Mouse (Mus musculus) limb, embryonic 11.5 days (tissue): ENCODE data around the gene Gulp1. TPM values are rescaled to one million over a fixed set of nuclear protein-coding genes. Genes with fewer than 3 reads are reported as not detected.

Experiments used
- ATAC-seq: fragments of 200-750 bp; cut with Nextera tagmentation; 2 replicates; pipeline ENCODE4 v1.8.0; 2017; ENCODE audit warnings: low read depth; ENCODE audit not compliant: insufficient number of reproducible peaks, low FRiP score, low TSS enrichment
- DNase-seq: peaks from one replicate; pipeline ENCODE4 v3.0.0-alpha.2; 2015; ENCODE audit warnings: low spot score
- H3K27ac ChIP-seq: fragments of 300-500 bp; sonication (generic); replicated peaks from 2 replicates; pipeline ENCODE4 v1.5.1; 2014; ENCODE audit warnings: low read depth, mild to moderate bottlenecking, low read length
- H3K27me3 ChIP-seq: fragments of 300-500 bp; sonication (generic); 2 replicates; pipeline ENCODE4 v1.6.1; 2014; ENCODE audit warnings: mild to moderate bottlenecking, low read length, mixed read lengths; ENCODE audit not compliant: control insufficient read depth, insufficient read depth
- H3K36me3 ChIP-seq: fragments of 300-500 bp; sonication (generic); 2 replicates; pipeline ENCODE4 v1.6.1; 2014; ENCODE audit warnings: mild to moderate bottlenecking, low read length, moderate library complexity, mixed read lengths; ENCODE audit not compliant: control insufficient read depth, insufficient read depth
- H3K4me1 ChIP-seq: fragments of 300-500 bp; sonication (generic); 2 replicates; pipeline ENCODE4 v1.6.1; 2014; ENCODE audit warnings: low read length, mixed read lengths; ENCODE audit not compliant: control insufficient read depth, insufficient read depth
- H3K4me2 ChIP-seq: fragments of 300-500 bp; sonication (generic); 2 replicates; pipeline ENCODE4 v1.6.1; 2014; ENCODE audit warnings: low read depth, mild to moderate bottlenecking, moderate library complexity; ENCODE audit not compliant: severe bottlenecking
- H3K4me3 ChIP-seq: fragments of 300-500 bp; sonication (generic); 2 replicates; pipeline ENCODE4 v1.5.1; 2014; ENCODE audit warnings: low read depth, low read length
- H3K9ac ChIP-seq: fragments of 300-500 bp; sonication (generic); 2 replicates; pipeline ENCODE4 v1.6.1; 2014; ENCODE audit warnings: mild to moderate bottlenecking, low read length
- H3K9me3 ChIP-seq: fragments of 300-500 bp; sonication (generic); 2 replicates; pipeline ENCODE4 v1.6.1; 2016; ENCODE audit warnings: low read length; ENCODE audit not compliant: control insufficient read depth
- WGBS: fragments of 180-500 bp; shearing (Covaris S2); extraction: QIAGEN DNeasy Blood & Tissue Kit; methylation state at CpG from one replicate; pipeline ENCODE4 v1.1.7; 2014; 5-methylcytosine and 5-hydroxymethylcytosine counted together
- polyA plus RNA-seq: library from polyadenylated mRNA; unstranded; fragments of >200 nt; fragmentation: Nextera tagmentation; extraction: Ambion mirVana; gene quantifications from 2 replicates; pipeline ENCODE4 v1.2.1, GENCODE M21; 2014

Gene Gulp1
- polyA plus RNA-seq, 1 experiment from 2014 or later, result 47.0 TPM

DNA sequence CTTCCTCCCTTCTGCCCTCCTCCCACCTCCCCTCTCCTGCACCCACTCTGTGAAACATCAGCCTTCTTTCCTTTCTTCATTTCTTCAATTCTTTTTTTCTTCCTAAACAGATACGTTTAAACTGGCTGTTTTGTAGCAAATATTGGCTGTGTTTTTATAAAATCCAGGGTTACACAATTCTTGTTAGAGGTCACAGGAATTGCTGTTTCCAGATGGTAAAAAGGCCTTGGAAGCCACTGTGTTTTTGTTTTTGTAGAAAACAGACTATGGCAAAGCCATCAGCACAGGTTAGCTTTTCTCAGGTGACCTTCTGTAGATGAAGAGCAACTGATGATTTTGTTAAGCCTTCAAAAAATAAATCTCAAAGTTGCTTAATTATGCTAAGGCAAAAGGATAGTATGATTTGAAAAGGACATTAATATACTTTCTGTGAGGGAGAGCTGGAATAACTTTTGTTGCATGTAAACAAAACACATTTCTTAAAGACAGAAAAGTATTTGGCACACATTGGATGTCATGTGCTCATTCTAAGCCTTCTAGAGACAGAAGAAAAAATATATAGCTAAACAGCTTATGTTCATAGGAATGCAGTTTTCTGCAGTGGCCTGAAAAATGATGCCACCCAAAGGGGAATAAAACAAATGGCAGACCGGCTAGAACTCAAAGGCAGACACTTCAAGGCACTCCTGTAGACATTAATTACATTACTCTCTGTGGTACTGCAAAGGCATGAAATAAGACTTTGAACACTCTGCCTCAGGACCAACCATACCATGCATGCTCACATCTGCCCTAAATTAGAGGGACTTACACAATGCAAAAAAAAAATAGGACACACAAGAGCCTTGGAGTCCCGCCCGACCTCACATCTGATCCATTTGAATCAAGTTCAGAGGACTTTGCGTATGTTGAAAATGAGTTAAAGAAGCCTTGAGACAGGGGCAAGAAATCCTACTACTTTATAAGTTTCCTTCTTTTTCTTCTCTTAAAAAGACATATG lies 199.7 kb downstream of the Gulp1 start:
- no peak overlapping the region; the same call in 1 of the 2 replicates for H3K27ac ChIP-seq
- ATAC-seq (no peak), DNase-seq (no peak)
- 41% methylated on average over 5 of the region's 5 CpGs for WGBS
- H3K36me3 ChIP-seq, result no peaks in the 10 kb centered on the region
- H3K4me1 ChIP-seq, result peaks cover 3% of the 10 kb centered on the region; the same call in 1 of the 2 replicates
- no peaks in the 10 kb centered on the region for H3K27me3 ChIP-seq
- H3K9me3 ChIP-seq, result no peaks in the 10 kb centered on the region
- H3K9ac ChIP-seq, result no peak overlapping the region
- H3K4me2 ChIP-seq, result no peak overlapping the region
- H3K4me3 ChIP-seq, result no peak overlapping the region

DNA sequence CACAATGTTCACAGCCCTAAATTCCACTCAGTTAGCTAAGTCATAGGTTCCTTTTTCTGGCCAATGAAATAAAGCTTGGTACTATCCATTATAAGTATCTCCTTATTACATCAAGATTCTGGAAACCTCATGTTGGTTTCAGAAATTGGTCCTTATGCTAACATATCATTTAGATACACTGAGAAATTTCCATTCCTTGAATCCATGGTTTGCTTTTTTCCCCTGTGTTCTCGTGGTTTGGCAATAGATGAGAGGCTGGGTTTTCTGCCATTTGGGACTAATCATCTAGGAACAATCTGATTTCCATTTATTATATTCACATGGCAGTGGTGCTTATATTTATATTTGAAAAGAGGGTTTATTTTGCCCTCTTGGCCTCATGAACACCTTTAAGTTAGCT lies 226.9 kb downstream of the Gulp1 start:
- Histone ChIP-seq H3K4me3 (no peak overlapping the region), H3K4me1 (no peaks in the 10 kb centered on the region), H3K27me3 (no peaks in the 10 kb centered on the region), H3K4me2 (no peak overlapping the region), H3K9me3 (no peaks in the 10 kb centered on the region), H3K9ac (no peak overlapping the region), H3K36me3 (no peaks in the 10 kb centered on the region), H3K27ac (no peak overlapping the region)
- 68% methylated on average over 1 of the region's 1 CpGs for WGBS
- no peak for ATAC-seq
- no peak for DNase-seq

GRCm38 (mm10) chr1:44803594-44804372 lies 252.5 kb downstream of the Gulp1 start:
- 86% methylated on average over 4 of the region's 4 CpGs for WGBS
- no peaks in the 10 kb centered on the region for H3K36me3 ChIP-seq
- no peaks in the 10 kb centered on the region for H3K9me3 ChIP-seq
- no peak overlapping the region for H3K4me3 ChIP-seq
- no peaks in the 10 kb centered on the region for H3K4me1 ChIP-seq
- no peak for ATAC-seq
- no peak overlapping the region for H3K4me2 ChIP-seq
- H3K27ac ChIP-seq, result no peak overlapping the region
- H3K27me3 ChIP-seq, result no peaks in the 10 kb centered on the region
- DNase-seq, result no peak
- H3K9ac ChIP-seq, result no peak overlapping the region

GRCm38 (mm10) chr1:44806368-44806767 lies 255.1 kb downstream of the Gulp1 start:
- no peak overlapping the region for H3K9ac ChIP-seq
- no peak overlapping the region for H3K4me3 ChIP-seq
- no peak for ATAC-seq
- H3K27ac ChIP-seq, result no peak overlapping the region
- no peak overlapping the region for H3K4me2 ChIP-seq
- no peaks in the 10 kb centered on the region for H3K36me3 ChIP-seq
- DNase-seq, result no peak
- H3K27me3 ChIP-seq, result no peaks in the 10 kb centered on the region
- H3K4me1 ChIP-seq, result no peaks in the 10 kb centered on the region
- no peaks in the 10 kb centered on the region for H3K9me3 ChIP-seq

DNA sequence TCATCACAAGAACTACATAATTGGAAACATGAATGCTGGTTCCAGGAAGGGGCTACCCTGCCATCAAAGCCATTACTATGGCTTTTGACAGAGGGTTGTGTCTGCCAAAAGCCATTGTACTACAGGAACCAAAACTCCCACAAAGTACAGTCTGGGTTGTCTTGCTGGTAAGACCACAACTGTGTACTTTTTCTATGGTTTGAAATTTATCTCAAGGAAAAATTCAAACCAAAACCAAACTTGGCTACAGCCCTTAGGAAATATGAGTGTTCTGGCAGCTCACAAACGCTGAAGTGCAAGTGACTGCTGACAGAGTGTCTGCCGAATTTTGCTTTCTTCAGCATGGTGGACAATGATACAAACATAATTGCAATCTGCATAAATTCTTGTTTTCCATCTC lies 259.0 kb downstream of the Gulp1 start:
- Histone ChIP-seq H3K4me3 (no peak overlapping the region), H3K27me3 (no peaks in the 10 kb centered on the region), H3K9ac (no peak overlapping the region), H3K9me3 (no peaks in the 10 kb centered on the region), H3K36me3 (no peaks in the 10 kb centered on the region), H3K4me1 (no peaks in the 10 kb centered on the region), H3K4me2 (no peak overlapping the region), H3K27ac (no peak overlapping the region)
- WGBS, result 97% methylated on average over 2 of the region's 2 CpGs
- ATAC-seq (no peak), DNase-seq (no peak)

DNA sequence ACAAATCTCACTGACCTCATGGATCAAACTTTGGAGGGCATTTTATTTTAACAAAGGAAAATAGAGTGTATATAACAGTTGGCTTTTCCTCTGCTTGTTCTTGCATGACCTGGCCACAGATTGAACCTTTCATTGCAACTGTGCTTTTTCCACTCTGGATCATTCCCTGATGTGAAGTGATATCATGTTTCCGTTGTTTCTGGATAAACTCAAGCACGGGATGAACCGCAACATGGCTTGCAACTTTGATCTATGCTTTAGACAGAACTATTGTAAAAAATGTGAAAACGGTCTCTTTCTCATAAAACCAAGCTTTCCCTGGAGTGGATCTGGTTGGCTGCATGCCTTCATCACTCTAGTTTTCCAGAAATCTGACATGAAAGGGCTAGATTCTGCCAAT lies 282.6 kb downstream of the Gulp1 start:
- WGBS, result 82% methylated on average over 4 of the region's 4 CpGs
- no peak overlapping the region for H3K4me3 ChIP-seq
- H3K4me1 ChIP-seq, result no peaks in the 10 kb centered on the region
- ATAC-seq (no peak), DNase-seq (no peak)
- H3K9ac ChIP-seq, result no peak overlapping the region
- H3K4me2 ChIP-seq, result no peak overlapping the region
- H3K9me3 ChIP-seq, result no peaks in the 10 kb centered on the region
- no peak overlapping the region for H3K27ac ChIP-seq
- H3K36me3 ChIP-seq, result no peaks in the 10 kb centered on the region
- H3K27me3 ChIP-seq, result no peaks in the 10 kb centered on the region
